Mouse (Mus musculus): ENCODE results near the gene Vmn1r203.
"Not testable (repeated sequence)": the region's sequence is repeated elsewhere in the genome, so short reads cannot be mapped to it uniquely, and the experiment has no call there.

Vmn1r203 gene

GRCm38 (mm10) chr13:22517814-22518213 lies at the start of gene Vmn1r203:
TSS of gene Vmn1r203 (plus strand) at chr13:22518114.
- no peak for DNase-seq

GRCm38 (mm10) chr13:22471623-22472022 lies 46.3 kb upstream of the Vmn1r203 start, which contains the start of gene Vmn1r201:
TSS of gene Vmn1r201 (plus strand) at chr13:22471923.
- no peak for DNase-seq

GRCm38 (mm10) chr13:22502431-22502830 lies 15.5 kb upstream of the Vmn1r203 start:
- DNase-seq: no peak

- DNase-seq: no peak
Measured at GRCm38 (mm10) chr13:22505281-22505680, 12.6 kb upstream of the Vmn1r203 start, which contains the start of gene Vmn1r202. TSS of gene Vmn1r202 (minus strand) at chr13:22505381.

- not testable (repeated sequence) for DNase-seq
Measured at GRCm38 (mm10) chr13:22552898-22553297, 35.0 kb downstream of the Vmn1r203 start, which contains the start of gene Vmn1r204. TSS of gene Vmn1r204 (plus strand) at chr13:22553198.

GRCm38 (mm10) chr13:22574911-22575310 lies 57.0 kb downstream of the Vmn1r203 start:
- not testable (repeated sequence) for DNase-seq

All from kidney, postnatal 14 days (tissue).